Mouse (Mus musculus) stomach, postnatal 0 days (tissue): Measurements from ENCODE around the gene Lrch3.

Experiments used
- CTCF ChIP-seq: IDR thresholded peaks from 2 replicates; pipeline ENCODE4 v1.5.1; 2016; ENCODE audit warnings: antibody characterized with exemption, low read depth, mild to moderate bottlenecking, moderate library complexity
- EP300 ChIP-seq: optimal IDR thresholded peaks from 2 replicates; pipeline ENCODE3; 2016; ENCODE audit warnings: antibody characterized with exemption

GRCm38 (mm10) chr16:33006888-33007287, 93.0 kb downstream of the Lrch3 start:
- TF ChIP-seq CTCF, result no peak
- no peak for TF ChIP-seq EP300
